In the genomic region with DNA sequence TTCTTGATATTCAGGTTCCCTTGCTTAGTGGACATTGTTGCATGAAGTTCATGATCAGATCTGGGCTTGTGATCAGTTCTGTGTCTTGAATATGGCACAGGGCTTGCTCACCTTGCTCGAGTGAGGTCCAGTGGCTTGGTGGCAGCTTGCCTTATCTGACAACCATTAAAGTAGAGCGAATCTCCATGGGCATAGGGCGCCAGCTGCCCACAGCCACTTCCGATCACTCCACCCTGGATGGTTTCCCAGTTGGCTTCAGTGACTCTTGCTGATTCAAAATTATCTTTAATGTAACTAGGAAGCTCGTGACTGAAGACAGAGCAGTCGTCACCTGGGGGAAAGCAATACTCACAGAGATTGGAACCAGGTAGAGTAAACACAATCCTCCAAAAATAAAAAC, we compare ENCODE assay signal across 25 mouse cellular contexts. TPM values are rescaled to one million over a fixed set of nuclear protein-coding genes. Genes with fewer than 3 reads are reported as not detected.
DNase-seq lines count a peak whose midpoint lies in the region; ATAC-seq lines count a peak whose summit lies in the region.
"Had no signal": no experiment of that assay in that cellular context is flagged by ENCODE, and none has a peak within 500 bp of the region (broad histone marks: within the 10 kb centered on the region; RNA-seq: fewer than 3 reads in every experiment).

No protein-coding gene starts in this region.

- H3K4me3 ChIP-seq in neural tube, embryonic 13.5 days, result no peak overlapping the region
- H3K4me3 ChIP-seq: embryonic facial prominence, embryonic 10.5 days; forebrain, embryonic 13.5 days; heart, embryonic 10.5 days; hindbrain, embryonic 13.5 days had no signal

- H3K4me2 ChIP-seq in neural tube, embryonic 13.5 days, result no peak overlapping the region
- H3K4me2 ChIP-seq: forebrain, embryonic 13.5 days; hindbrain, embryonic 13.5 days had no signal

- 85% methylated on average over 6 of the region's 6 CpGs for WGBS in neural tube, embryonic 13.5 days

- H3K27me3 ChIP-seq in neural tube, embryonic 13.5 days, result no peaks in the 10 kb centered on the region
- H3K27me3 ChIP-seq: forebrain, embryonic 13.5 days; hindbrain, embryonic 13.5 days had no signal

- intact Hi-C loops in heart, postnatal 25 days (cut with DNase I), result no loop called here

- H3K27ac ChIP-seq in neural tube, embryonic 13.5 days (replicated peaks), result peak overlapping the region; percentile 33; the same call in 1 of the 2 replicates
- H3K27ac ChIP-seq: embryonic facial prominence, embryonic 10.5 days; forebrain, embryonic 13.5 days; heart, embryonic 10.5 days; hindbrain, embryonic 13.5 days; hindbrain, postnatal 0 days had no signal

- no peak overlapping the region for H3K9ac ChIP-seq in neural tube, embryonic 13.5 days
- H3K9ac ChIP-seq: forebrain, embryonic 13.5 days; forebrain, postnatal 0 days; hindbrain, embryonic 13.5 days had no signal

- no peaks in the 10 kb centered on the region; the same call in 1 of the 2 replicates for H3K4me1 ChIP-seq in neural tube, embryonic 13.5 days (replicated peaks)
- H3K4me1 ChIP-seq: forebrain, embryonic 13.5 days had no signal

- ATAC-seq in neural tube, embryonic 13.5 days (ENCODE audit: low read depth), result no peak
- ATAC-seq: forebrain, embryonic 13.5 days; forebrain, postnatal 0 days; hindbrain, postnatal 0 days had no signal

- H3K36me3 ChIP-seq in neural tube, embryonic 13.5 days, result peaks cover 39% of the 10 kb centered on the region
- H3K36me3 ChIP-seq: embryonic facial prominence, embryonic 10.5 days; heart, embryonic 10.5 days had no signal

- H3K9me3 ChIP-seq in neural tube, embryonic 13.5 days, result no peaks in the 10 kb centered on the region
- H3K9me3 ChIP-seq: embryonic facial prominence, embryonic 10.5 days; forebrain, embryonic 13.5 days; heart, embryonic 10.5 days; hindbrain, embryonic 13.5 days had no signal

- no peak for DNase-seq in neural tube, embryonic 10.5 days (ENCODE audit: extremely low spot score, low spot score)
- peak; percentile 45 for DNase-seq in cerebellum, adult 8-10 months
- peak; percentile 75 to 86 for DNase-seq in cerebellum, postnatal 14 days
- no peak for DNase-seq in layer of hippocampus, adult 11-12 months (ENCODE audit: low spot score)
- DNase-seq in left cerebral cortex, adult 11 months (ENCODE audit: low spot score), result no peak
- DNase-seq in heart, postnatal 25 days (ENCODE audit: low spot score), result no peak
- DNase-seq: adrenal gland, postnatal 10 days; forebrain, postnatal 0 days; gastrocnemius, postnatal 36 days; heart, adult 11 months; kidney, adult 18-20 months had no signal

RNA-seq across cellular contexts. Expression of a gene that starts 33.5 kb away (rescaled TPM):
- not detected in 2 replicates for polyA plus RNA-seq in neural tube, embryonic 13.5 days (2015; fragmentation: Nextera tagmentation; extraction: Ambion mirVana)
- not detected for total RNA-seq in heart, postnatal 25 days (2021)
- total RNA-seq: adrenal gland, postnatal 10 days; gastrocnemius, adult 18-20 months; gastrocnemius, postnatal 36 days; heart, postnatal 10 days; hematopoietic stem cell, adult 5-6 weeks; MEL had no signal
- polyA plus RNA-seq: C2C12; embryonic facial prominence, embryonic 14.5 days; heart, embryonic 10.5 days; heart, embryonic 14.5 days; intestine, embryonic 14.5 days had no signal

Comparison
In these comparisons a context has a peak if more than half of its experiments do, and no peak if none do; other contexts are left out.
1. DNase-seq: peak in cerebellum, adult 8-10 months (single experiment) and cerebellum, postnatal 14 days (2 of 2); none in neural tube, embryonic 10.5 days (single experiment), layer of hippocampus, adult 11-12 months (single experiment), left cerebral cortex, adult 11 months (single experiment) and heart, postnatal 25 days (single experiment).